Mouse (Mus musculus): ENCODE results near the gene Sorl1.

- TF ChIP-seq CTCF (IDR thresholded peaks at IDR 0.05; ENCODE audit: low read depth, low read length) (no peak), POLR2A (IDR thresholded peaks at IDR 0.05; ENCODE audit: borderline replicate concordance, low read depth, low read length) (no peak)
These were observed 148.1 kb downstream of the Sorl1 start for GRCm38 (mm10) chr9:41975968-41976367.

Data from bone marrow macrophage, adult 2 months (primary cell).